Mouse (Mus musculus) naive thymus-derived CD4-positive, alpha-beta T cell, adult 2 months (primary cell): ENCODE results near the gene Clpx.
"Not testable (repeated sequence)": the region's sequence is repeated elsewhere in the genome, so short reads cannot be mapped to it uniquely, and the experiment has no call there.

ENCODE experiments used
- DNase-seq: peaks from one replicate; pipeline ENCODE4 v3.0.0-alpha.2; 2011; ENCODE audit warnings: low read depth

Gene Clpx

GRCm38 (mm10) chr9:65293973-65294715 is at the start of gene Clpx:
Clpx (plus strand) TSS chr9:65294260.
- DNase-seq: peak; percentile 98

DNA sequence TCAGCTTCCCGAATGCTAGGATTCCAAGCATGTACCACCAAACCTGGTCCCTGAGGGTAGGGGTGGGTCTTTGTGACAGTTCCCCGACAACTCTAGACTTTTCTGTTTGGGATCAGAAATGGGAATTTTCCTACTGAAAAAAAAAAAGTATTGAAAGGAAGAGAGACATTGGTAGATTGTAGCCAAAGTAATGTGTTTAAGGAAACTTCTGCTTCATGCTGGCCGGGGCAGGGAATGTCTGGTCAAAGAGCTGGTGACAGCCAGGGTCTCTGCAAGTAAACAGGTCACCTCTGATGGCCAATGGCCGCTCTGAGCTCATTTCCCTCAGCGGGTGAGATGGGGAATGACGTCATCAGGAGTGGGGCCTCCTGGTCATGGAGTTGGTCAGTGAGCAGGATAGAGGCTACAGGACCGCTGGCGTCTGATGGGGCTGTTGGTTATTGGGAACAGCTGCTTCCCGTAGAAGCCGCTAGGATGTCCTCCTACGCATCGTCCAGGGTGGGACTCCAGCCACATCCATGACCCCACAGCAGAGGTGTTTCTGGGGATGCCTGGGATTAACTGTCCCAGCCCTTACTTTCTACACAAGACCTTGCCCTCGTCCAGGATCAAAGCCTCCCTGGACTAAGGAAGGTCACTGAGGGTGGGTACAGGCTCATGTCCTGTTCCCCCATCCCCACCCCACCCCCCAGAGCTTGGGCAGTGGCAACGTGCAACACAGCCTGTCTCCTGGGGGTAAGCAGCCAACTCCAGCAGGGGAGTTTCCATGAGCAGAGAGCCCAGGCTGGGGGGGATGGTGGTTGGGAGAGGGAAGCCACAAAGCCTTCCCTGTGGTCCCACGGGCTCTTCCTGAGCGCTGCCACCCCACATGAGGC is 46.3 kb upstream of the Clpx start:
- DNase-seq: no peak

GRCm38 (mm10) chr9:65248377-65248690 is 45.7 kb upstream of the Clpx start:
- no peak for DNase-seq

DNA sequence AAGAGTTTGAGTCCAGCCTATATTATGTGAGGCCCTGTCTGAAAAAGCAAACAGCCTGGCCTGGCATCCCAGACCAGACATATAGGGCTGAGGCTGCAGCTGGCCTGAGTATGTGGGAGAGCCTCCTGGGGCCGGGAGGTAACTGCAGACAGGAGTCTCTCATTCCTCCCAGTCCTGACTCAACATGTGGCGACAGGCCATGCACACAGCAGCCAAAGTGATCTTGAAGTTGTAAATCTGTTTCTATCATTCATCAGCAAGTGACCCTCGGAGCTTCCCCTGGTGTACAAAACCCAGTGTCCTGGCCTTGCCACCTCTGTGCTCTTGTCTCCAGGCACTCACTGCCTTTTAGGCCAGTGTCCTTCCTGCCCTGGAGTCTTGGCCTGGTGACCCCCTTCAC is 42.0 kb upstream of the Clpx start:
- no peak for DNase-seq

- no peak for DNase-seq
These were observed 38.0 kb upstream of the Clpx start for GRCm38 (mm10) chr9:65255906-65256600.

DNA sequence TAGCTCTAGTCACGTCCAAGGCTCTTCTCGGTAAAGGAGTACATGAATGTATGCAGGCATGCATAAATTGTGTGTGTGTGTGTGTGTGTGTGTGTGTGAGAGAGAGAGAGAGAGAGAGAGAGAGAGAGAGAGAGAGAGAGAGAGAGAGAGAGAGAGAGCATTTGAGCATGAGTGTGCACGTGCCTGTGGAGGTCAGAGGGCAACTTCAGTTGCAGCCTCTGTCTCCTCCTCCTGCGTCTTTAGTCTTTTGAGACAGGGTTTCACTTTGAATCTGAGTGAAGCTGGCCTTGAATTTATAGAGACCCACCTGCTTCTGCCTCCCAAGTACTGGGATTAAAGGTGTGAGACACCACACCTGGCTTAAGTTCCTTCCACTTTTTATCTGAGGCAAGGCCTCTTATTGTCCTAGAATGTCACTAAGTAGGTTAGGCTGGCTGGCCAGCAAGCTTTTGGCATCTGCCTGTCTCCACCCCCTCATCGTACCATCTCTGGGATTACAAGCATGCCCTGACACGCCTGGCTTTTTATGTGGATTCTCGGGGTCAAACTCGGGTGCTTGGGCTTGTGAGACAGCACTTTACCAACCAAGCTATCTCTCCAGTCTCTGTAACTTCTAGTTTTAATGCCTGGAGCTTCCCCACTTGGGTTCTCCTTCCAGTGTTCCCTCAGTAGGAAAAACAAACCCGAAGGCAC is 36.7 kb upstream of the Clpx start:
- DNase-seq: no peak

DNA sequence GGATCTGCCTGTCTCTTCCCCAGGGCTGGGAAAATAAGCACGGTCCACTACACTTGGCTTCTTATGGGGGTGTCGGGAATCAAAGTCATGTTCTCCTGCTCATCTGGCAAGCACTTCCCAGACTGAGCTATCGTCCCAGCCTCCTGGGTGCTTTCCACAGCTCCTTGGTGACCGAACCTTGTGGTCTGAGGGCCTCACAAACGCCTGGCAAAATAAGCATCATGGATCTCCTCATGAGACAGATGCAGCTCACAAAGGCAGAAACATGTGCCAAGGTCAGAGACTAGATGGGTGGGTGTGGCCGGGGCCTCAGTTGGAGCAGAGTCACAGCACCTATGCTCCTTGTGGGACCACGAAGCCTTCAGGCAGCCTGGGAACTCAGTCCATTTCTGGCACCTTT is 34.7 kb upstream of the Clpx start:
- DNase-seq: no peak

DNA sequence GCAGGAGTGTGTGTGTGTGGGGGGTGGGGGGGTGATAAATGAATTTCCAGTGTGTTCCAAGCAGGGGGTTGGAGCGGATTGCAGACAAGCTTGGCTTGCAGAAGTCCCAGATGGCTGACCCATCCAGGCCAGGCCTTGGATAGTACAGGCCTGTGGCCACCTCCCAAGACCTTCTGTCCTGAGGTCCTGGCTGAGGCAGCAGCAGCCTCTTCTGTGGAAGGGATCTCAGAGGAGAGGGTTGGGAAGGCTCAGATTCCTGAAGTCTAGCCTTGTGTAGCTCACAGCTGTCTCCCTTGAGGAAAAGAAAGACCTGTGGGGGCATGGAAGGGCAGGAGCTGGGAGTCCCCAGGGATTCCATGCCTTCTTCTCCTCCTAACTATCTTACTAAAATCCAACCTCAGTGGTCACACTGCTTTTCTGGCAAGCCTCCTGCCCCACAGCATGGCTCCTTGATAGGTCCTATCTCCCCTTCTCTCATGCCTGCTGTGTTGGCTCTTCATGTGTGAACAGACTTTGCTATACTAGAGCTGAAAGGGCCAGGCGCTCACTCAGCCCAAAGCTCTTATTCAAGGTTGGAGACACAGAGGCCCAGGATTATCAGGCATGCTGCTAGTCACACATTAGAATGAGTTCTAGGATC is 32.3 kb upstream of the Clpx start:
- DNase-seq: no peak

DNA sequence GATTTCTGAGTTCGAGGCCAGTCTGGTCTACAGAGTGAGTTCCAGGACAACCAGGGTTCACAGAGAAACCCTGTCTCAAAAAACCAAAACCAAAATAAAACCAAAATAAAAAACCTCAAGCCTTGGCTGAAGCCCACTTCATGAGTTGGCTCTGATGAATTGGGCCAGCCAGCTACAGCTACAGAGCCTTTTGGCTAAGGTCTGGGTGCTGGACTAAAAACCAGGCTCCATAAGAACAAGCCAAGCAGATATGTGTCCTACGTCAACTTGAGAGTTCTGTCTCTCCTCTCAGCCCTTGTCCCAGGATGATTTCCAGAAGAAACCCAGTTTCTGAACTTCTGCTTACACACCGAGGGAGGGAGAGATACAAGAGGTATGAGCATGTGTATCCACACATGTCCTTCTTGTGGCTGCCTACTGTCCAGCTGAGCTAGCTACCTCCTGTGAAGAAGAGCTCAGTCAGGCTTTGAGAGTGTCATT is 31.4 kb upstream of the Clpx start:
- DNase-seq: no peak

DNA sequence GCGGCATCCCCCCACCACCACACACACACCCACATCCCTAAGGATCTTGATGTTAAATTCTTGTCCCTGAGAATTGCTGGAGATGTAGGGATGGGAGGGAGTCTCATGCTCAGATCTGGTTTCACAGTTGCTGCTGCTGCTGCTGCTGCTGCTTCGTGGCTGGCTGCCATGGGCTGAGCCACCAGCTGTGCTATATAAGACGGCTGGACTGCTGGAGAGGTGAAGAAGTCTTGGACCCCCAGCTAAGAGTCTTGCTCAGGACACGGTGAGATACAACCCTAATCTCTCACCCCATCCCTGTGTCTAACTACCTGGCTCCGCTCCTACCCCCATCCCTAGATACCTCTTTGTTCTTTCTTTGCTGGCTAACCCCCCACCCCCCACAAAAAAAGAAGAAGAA is 29.1 kb upstream of the Clpx start, which contains the start of gene Cilp:
Gene Cilp, plus strand, starts transcription at position 222 of the 400 bp plus-strand sequence.
- no peak for DNase-seq

GRCm38 (mm10) chr9:65267742-65268515 is 26.1 kb upstream of the Clpx start:
- no peak for DNase-seq

- DNase-seq: no peak
These were observed 20.8 kb upstream of the Clpx start for GRCm38 (mm10) chr9:65273048-65273809.

DNA sequence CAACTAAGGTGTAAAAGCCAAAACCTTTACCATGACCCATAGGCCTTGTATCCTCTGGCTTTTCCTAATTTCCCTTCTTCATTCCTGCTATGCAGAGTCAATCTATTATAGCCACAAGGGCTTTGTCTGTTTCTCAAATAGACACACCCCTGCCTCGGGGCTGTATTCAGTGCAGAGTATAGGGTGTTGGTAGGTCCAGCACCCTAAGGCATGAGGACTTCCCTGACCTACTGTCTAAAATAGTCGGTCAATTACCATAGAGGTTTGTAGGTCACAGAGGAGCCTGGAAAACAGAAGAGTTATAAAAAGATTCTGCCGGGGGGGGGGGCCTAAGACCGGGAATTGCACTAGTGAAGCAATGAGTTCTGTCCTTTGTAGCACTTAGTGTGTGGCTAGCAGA is 20.2 kb upstream of the Clpx start:
- no peak for DNase-seq

DNA sequence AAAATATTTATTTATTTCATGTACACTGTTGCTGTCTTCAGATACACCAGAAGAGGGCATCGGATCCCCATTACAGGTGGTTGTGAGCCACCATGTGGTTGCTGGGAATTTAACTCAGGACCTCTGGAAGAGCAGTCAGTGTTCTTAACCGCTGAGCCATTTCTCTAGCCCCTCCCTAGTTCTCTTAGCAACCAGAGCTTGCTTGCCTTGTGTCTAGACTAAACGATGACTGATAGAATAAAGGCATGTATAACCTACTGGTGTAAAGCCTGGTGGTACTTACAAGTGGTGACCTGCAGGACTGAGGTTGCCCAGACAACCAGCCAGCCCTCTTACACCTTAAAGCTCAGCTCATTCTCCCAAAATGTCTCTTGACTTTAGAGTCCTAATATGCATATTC is 19.2 kb upstream of the Clpx start:
- DNase-seq: not testable (repeated sequence)

GRCm38 (mm10) chr9:65275810-65276530 is 18.1 kb upstream of the Clpx start:
- no peak for DNase-seq

DNA sequence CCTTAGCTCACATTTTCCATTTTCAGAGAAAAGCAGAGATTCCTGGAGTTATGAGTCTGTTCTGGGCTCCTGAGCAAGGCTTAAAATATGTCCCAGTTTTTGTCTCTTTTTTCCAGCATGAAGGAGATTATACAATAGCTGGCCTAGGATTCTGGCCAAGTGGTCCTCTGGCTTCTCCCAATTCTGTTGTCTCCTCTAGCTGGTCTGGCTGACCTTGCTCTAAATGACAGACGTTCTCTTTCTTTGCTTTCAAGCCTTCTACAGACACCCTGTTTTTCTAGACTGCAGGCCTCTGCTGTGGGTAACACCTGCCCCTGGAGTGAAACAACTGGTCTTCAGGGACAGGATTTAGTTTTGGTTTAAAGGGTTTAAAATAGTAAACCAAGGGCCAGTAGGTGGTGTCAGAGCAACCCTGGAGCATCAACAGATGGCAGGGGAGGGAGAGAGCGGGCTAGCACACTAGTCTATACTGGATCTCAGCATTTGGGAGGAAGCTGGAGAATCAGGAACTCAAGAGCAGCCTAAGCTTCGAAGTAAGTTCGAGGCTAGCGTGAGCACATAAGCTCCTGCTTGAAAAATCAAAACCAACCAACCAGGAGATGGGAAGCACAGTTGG is 12.4 kb upstream of the Clpx start:
- DNase-seq: no peak

DNA sequence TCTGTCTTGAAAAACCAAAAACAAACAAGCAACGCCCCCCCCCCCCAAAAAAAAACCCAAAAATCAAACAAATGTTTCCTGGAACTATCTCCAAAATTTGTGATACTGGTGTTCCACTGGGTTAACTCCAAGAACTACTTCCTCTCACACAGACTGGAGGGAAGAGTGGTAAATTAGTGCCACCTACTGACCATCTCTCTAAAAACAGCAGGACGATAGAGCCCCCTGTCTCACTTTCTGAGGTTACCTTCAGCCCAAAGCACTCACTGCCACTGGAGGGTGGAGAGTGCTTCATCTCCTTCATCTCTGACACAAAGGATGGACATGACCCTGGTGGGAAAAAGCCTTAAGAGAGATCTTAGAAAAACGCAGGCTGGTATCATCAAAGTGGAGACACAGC is 10.8 kb upstream of the Clpx start:
- peak; percentile 73 for DNase-seq

- DNase-seq: not testable (repeated sequence)
These were observed 5.8 kb upstream of the Clpx start for GRCm38 (mm10) chr9:65288252-65288651.

- no peak for DNase-seq
These were observed 4.1 kb upstream of the Clpx start for GRCm38 (mm10) chr9:65289988-65290387.
